Mouse (Mus musculus): Measurements from ENCODE around the gene Klf13. TPM values are rescaled to one million over a fixed set of nuclear protein-coding genes. Genes with fewer than 3 reads are reported as not detected.
A peak's percentile ranks its signal among the peaks of the same experiment; 100 is the strongest.

Klf13 gene
- polyA plus RNA-seq, 1 experiment from 2014 or later = 24.7 TPM

- ATAC-seq (ENCODE audit: low FRiP score) = no peak
- 82% methylated on average over 6 of the region's 6 CpGs for WGBS
- Histone ChIP-seq H3K4me2 (no peak overlapping the region), H3K36me3 (no peaks in the 10 kb centered on the region), H3K4me3 (replicated peaks) (no peak overlapping the region), H3K9me3 (replicated peaks) (no peaks in the 10 kb centered on the region), H3K27me3 (replicated peaks) (no peaks in the 10 kb centered on the region), H3K27ac (replicated peaks) (no peak overlapping the region), H3K4me1 (no peaks in the 10 kb centered on the region), H3K9ac (replicated peaks) (no peak overlapping the region)
These were observed 70.3 kb downstream of the Klf13 start for GRCm38 (mm10) chr7:63868356-63868918.

- ATAC-seq (ENCODE audit: low FRiP score) = no peak
- Histone ChIP-seq H3K9me3 (replicated peaks) (no peaks in the 10 kb centered on the region), H3K4me2 (no peak overlapping the region), H3K36me3 (no peaks in the 10 kb centered on the region), H3K27ac (replicated peaks) (no peak overlapping the region), H3K4me3 (replicated peaks) (no peak overlapping the region), H3K27me3 (replicated peaks) (no peaks in the 10 kb centered on the region), H3K9ac (replicated peaks) (no peak overlapping the region), H3K4me1 (no peaks in the 10 kb centered on the region)
- 93% methylated on average over 4 of the region's 4 CpGs for WGBS
These were observed 72.8 kb downstream of the Klf13 start for GRCm38 (mm10) chr7:63865911-63866310.

GRCm38 (mm10) chr7:63863046-63863445, 75.7 kb downstream of the Klf13 start:
- Histone ChIP-seq H3K9ac (replicated peaks) (no peak overlapping the region), H3K36me3 (no peaks in the 10 kb centered on the region), H3K27me3 (replicated peaks) (no peaks in the 10 kb centered on the region), H3K9me3 (replicated peaks) (no peaks in the 10 kb centered on the region), H3K27ac (replicated peaks) (no peak overlapping the region), H3K4me1 (peaks cover 6% of the 10 kb centered on the region; the same call in 1 of the 2 replicates), H3K4me3 (replicated peaks) (no peak overlapping the region), H3K4me2 (no peak overlapping the region)
- 69% methylated on average over 1 of the region's 1 CpGs for WGBS
- ATAC-seq (ENCODE audit: low FRiP score) = no peak

- no peaks in the 10 kb centered on the region for H3K27me3 ChIP-seq (replicated peaks)
- H3K4me1 ChIP-seq = peaks cover 6% of the 10 kb centered on the region; the same call in 1 of the 2 replicates
- WGBS = 93% methylated on average over 6 of the region's 6 CpGs
- H3K9ac ChIP-seq (replicated peaks) = no peak overlapping the region
- no peak overlapping the region for H3K4me3 ChIP-seq (replicated peaks)
- no peak for ATAC-seq (ENCODE audit: low FRiP score)
- H3K9me3 ChIP-seq (replicated peaks) = no peaks in the 10 kb centered on the region
- no peaks in the 10 kb centered on the region for H3K36me3 ChIP-seq
- H3K4me2 ChIP-seq = no peak overlapping the region
- no peak overlapping the region for H3K27ac ChIP-seq (replicated peaks)
These were observed 77.6 kb downstream of the Klf13 start for GRCm38 (mm10) chr7:63861123-63861522.

- H3K36me3 ChIP-seq = no peaks in the 10 kb centered on the region
- peak overlapping the region; percentile 60 for H3K4me2 ChIP-seq
- 8% methylated on average over 22 of the region's 22 CpGs for WGBS
- H3K4me1 ChIP-seq = peaks cover 6% of the 10 kb centered on the region; the same call in 1 of the 2 replicates
- no peaks in the 10 kb centered on the region for H3K9me3 ChIP-seq (replicated peaks)
- peak; percentile 88 for ATAC-seq (ENCODE audit: low FRiP score)
- H3K9ac ChIP-seq (replicated peaks) = no peak overlapping the region
- H3K27me3 ChIP-seq (replicated peaks) = no peaks in the 10 kb centered on the region
- H3K27ac ChIP-seq (replicated peaks) = no peak overlapping the region
- peak overlapping the region; percentile 35 for H3K4me3 ChIP-seq (replicated peaks)
These were observed 80.1 kb downstream of the Klf13 start for GRCm38 (mm10) chr7:63858571-63859152.

- H3K36me3 ChIP-seq = no peaks in the 10 kb centered on the region
- H3K27ac ChIP-seq (replicated peaks) = no peak overlapping the region
- H3K4me2 ChIP-seq = peak overlapping the region; percentile 60; the same call in 1 of the 2 replicates
- H3K9me3 ChIP-seq (replicated peaks) = no peaks in the 10 kb centered on the region
- H3K27me3 ChIP-seq (replicated peaks) = no peaks in the 10 kb centered on the region
- peaks cover 6% of the 10 kb centered on the region; the same call in 1 of the 2 replicates for H3K4me1 ChIP-seq
- no peak overlapping the region for H3K4me3 ChIP-seq (replicated peaks)
- no peak for ATAC-seq (ENCODE audit: low FRiP score)
- no peak overlapping the region for H3K9ac ChIP-seq (replicated peaks)
- WGBS = 79% methylated on average over 17 of the region's 17 CpGs
These were observed 80.8 kb downstream of the Klf13 start for GRCm38 (mm10) chr7:63857771-63858417.

- Histone ChIP-seq H3K36me3 (no peaks in the 10 kb centered on the region), H3K27me3 (replicated peaks) (no peaks in the 10 kb centered on the region), H3K9me3 (replicated peaks) (no peaks in the 10 kb centered on the region), H3K4me3 (replicated peaks) (no peak overlapping the region), H3K27ac (replicated peaks) (no peak overlapping the region), H3K9ac (replicated peaks) (no peak overlapping the region), H3K4me1 (peaks cover 6% of the 10 kb centered on the region; the same call in 1 of the 2 replicates), H3K4me2 (no peak overlapping the region)
- ATAC-seq (ENCODE audit: low FRiP score) = no peak
- 83% methylated on average over 4 of the region's 4 CpGs for WGBS
These were observed 83.4 kb downstream of the Klf13 start for GRCm38 (mm10) chr7:63855283-63855682.

GRCm38 (mm10) chr7:63851841-63852533, 86.7 kb downstream of the Klf13 start:
- WGBS = 62% methylated on average over 7 of the region's 7 CpGs
- no peaks in the 10 kb centered on the region for H3K36me3 ChIP-seq
- no peak overlapping the region for H3K4me3 ChIP-seq (replicated peaks)
- H3K4me2 ChIP-seq = no peak overlapping the region
- H3K9me3 ChIP-seq (replicated peaks) = no peaks in the 10 kb centered on the region
- H3K27ac ChIP-seq (replicated peaks) = no peak overlapping the region
- H3K9ac ChIP-seq (replicated peaks) = no peak overlapping the region
- ATAC-seq (ENCODE audit: low FRiP score) = no peak
- H3K27me3 ChIP-seq (replicated peaks) = no peaks in the 10 kb centered on the region
- H3K4me1 ChIP-seq = no peaks in the 10 kb centered on the region

Other genes starting within 250 kb of the Klf13 start
- gene E030018B13Rik, start 22.1 kb downstream of the Klf13 start, polyA plus RNA-seq (2015; fragmentation: Nextera tagmentation; extraction: Ambion mirVana) = not detected in 2 replicates
- gene Trpm1, start 214.9 kb upstream of the Klf13 start, polyA plus RNA-seq (2015; fragmentation: Nextera tagmentation; extraction: Ambion mirVana) = 0.50 and 0.61 TPM in 2 replicates

Data from neural tube, embryonic 15.5 days (tissue).